Mouse (Mus musculus) stomach, postnatal 0 days (tissue): ENCODE measurements around the gene Ubn2. TPM values are rescaled to one million over a fixed set of nuclear protein-coding genes. Genes with fewer than 3 reads are reported as not detected.

ENCODE experiments used
- ATAC-seq: fragments of 200-750 bp; cut with Nextera tagmentation; 2 replicates; pipeline ENCODE4 v1.8.0; 2017; ENCODE audit not compliant: low FRiP score, low TSS enrichment
- DNase-seq: peaks from one replicate; pipeline ENCODE4 v3.0.0-alpha.2; 2016; ENCODE audit warnings: low spot score
- H3K27ac ChIP-seq: fragments of 300-500 bp; sonication (generic); replicated peaks from 2 replicates; pipeline ENCODE4 v1.5.1; 2014; ENCODE audit warnings: mild to moderate bottlenecking, control low read depth
- H3K27me3 ChIP-seq: fragments of 300-500 bp; sonication (generic); 2 replicates; pipeline ENCODE4 v1.6.1; 2014; ENCODE audit warnings: low read length; ENCODE audit not compliant: control insufficient read depth, insufficient read depth
- H3K36me3 ChIP-seq: fragments of 300-500 bp; sonication (generic); 2 replicates; pipeline ENCODE4 v1.6.1; 2014; ENCODE audit warnings: low read length, mixed read lengths; ENCODE audit not compliant: control insufficient read depth, insufficient read depth
- H3K4me1 ChIP-seq: fragments of 300-500 bp; sonication (generic); replicated peaks from 2 replicates; pipeline ENCODE4 v1.6.1; 2014; ENCODE audit warnings: antibody characterized with exemption; ENCODE audit not compliant: control insufficient read depth, insufficient read depth
- H3K4me2 ChIP-seq: fragments of 300-500 bp; sonication (generic); replicated peaks from 2 replicates; pipeline ENCODE4 v1.6.1; 2014; ENCODE audit warnings: low read depth, mild to moderate bottlenecking, control low read depth, moderate library complexity
- H3K4me3 ChIP-seq: fragments of 300-500 bp; sonication (generic); 2 replicates; pipeline ENCODE4 v1.5.1; 2014; ENCODE audit warnings: low read depth, low read length, control low read depth
- H3K9ac ChIP-seq: fragments of 300-500 bp; sonication (generic); 2 replicates; pipeline ENCODE4 v1.6.1; 2014; ENCODE audit warnings: mild to moderate bottlenecking, low read length, control low read depth, mixed read lengths
- H3K9me3 ChIP-seq: fragments of 300-500 bp; sonication (generic); 2 replicates; pipeline ENCODE4 v1.6.1; 2016; ENCODE audit warnings: low read length; ENCODE audit not compliant: control insufficient read depth
- CTCF ChIP-seq: IDR thresholded peaks from 2 replicates; pipeline ENCODE4 v1.5.1; 2016; ENCODE audit warnings: antibody characterized with exemption, low read depth, mild to moderate bottlenecking, moderate library complexity
- EP300 ChIP-seq: optimal IDR thresholded peaks from 2 replicates; pipeline ENCODE3; 2016; ENCODE audit warnings: antibody characterized with exemption
- WGBS: fragments of 180-500 bp; shearing (Covaris S2); extraction: QIAGEN DNeasy Blood & Tissue Kit; methylation state at CpG from one replicate; pipeline ENCODE4 v1.1.7; 2014; 5-methylcytosine and 5-hydroxymethylcytosine counted together
- polyA plus RNA-seq: library from polyadenylated mRNA; unstranded; fragments of >200 nt; fragmentation: Nextera tagmentation; extraction: Ambion mirVana; gene quantifications from 2 replicates; pipeline ENCODE4 v1.2.1, GENCODE M21; 2015

Ubn2 gene
- polyA plus RNA-seq, 1 experiment from 2014 or later = 5.3 TPM

GRCm38 (mm10) chr6:38492550-38492949, 58.8 kb downstream of the Ubn2 start:
- no peak for TF ChIP-seq EP300
- TF ChIP-seq CTCF = peak; percentile 80
- Histone ChIP-seq H3K36me3 (peaks cover 14% of the 10 kb centered on the region), H3K9me3 (no peaks in the 10 kb centered on the region), H3K27ac (no peak overlapping the region), H3K4me2 (no peak overlapping the region), H3K4me3 (no peak overlapping the region), H3K4me1 (no peaks in the 10 kb centered on the region), H3K9ac (no peak overlapping the region), H3K27me3 (no peaks in the 10 kb centered on the region)
- DNase-seq = peak; percentile 55
- WGBS = 87% methylated on average over 3 of the region's 3 CpGs
- ATAC-seq = no peak

GRCm38 (mm10) chr6:38495641-38496040, 61.9 kb downstream of the Ubn2 start:
- Histone ChIP-seq H3K4me3 (no peak overlapping the region), H3K36me3 (peaks cover 25% of the 10 kb centered on the region), H3K9ac (no peak overlapping the region), H3K9me3 (no peaks in the 10 kb centered on the region), H3K4me2 (no peak overlapping the region), H3K27me3 (no peaks in the 10 kb centered on the region), H3K27ac (no peak overlapping the region), H3K4me1 (no peaks in the 10 kb centered on the region)
- WGBS = 47% methylated on average over 4 of the region's 4 CpGs
- ATAC-seq (no peak), DNase-seq (no peak)
- TF ChIP-seq CTCF (no peak), EP300 (no peak)

GRCm38 (mm10) chr6:38512096-38512495, 78.3 kb downstream of the Ubn2 start:
- ATAC-seq = no peak
- Histone ChIP-seq H3K27me3 (no peaks in the 10 kb centered on the region), H3K4me2 (no peak overlapping the region), H3K9me3 (no peaks in the 10 kb centered on the region), H3K27ac (no peak overlapping the region), H3K4me1 (no peaks in the 10 kb centered on the region), H3K4me3 (no peak overlapping the region), H3K9ac (no peak overlapping the region), H3K36me3 (peaks cover 2% of the 10 kb centered on the region; the same call in 1 of the 2 replicates)
- DNase-seq = no peak
- TF ChIP-seq CTCF (peak; percentile 44), EP300 (no peak)
- 82% methylated on average over 1 of the region's 1 CpGs for WGBS

GRCm38 (mm10) chr6:38512830-38513229, 79.1 kb downstream of the Ubn2 start:
- no peaks in the 10 kb centered on the region for H3K4me1 ChIP-seq
- 0 out of 2 replicates have a peak, but pooled peaks have one; percentile 56 for ATAC-seq
- no peaks in the 10 kb centered on the region for H3K9me3 ChIP-seq
- no peak overlapping the region for H3K9ac ChIP-seq
- peaks cover 4% of the 10 kb centered on the region; the same call in 1 of the 2 replicates for H3K36me3 ChIP-seq
- TF ChIP-seq EP300 (no peak), CTCF (no peak)
- no peak overlapping the region for H3K27ac ChIP-seq
- no peak overlapping the region for H3K4me2 ChIP-seq
- DNase-seq = no peak
- H3K27me3 ChIP-seq = no peaks in the 10 kb centered on the region
- no peak overlapping the region for H3K4me3 ChIP-seq

- Histone ChIP-seq H3K9me3 (no peaks in the 10 kb centered on the region), H3K4me2 (no peak overlapping the region), H3K27ac (no peak overlapping the region), H3K9ac (no peak overlapping the region), H3K27me3 (no peaks in the 10 kb centered on the region), H3K36me3 (peaks cover 3% of the 10 kb centered on the region; the same call in 1 of the 2 replicates), H3K4me3 (no peak overlapping the region), H3K4me1 (no peaks in the 10 kb centered on the region)
- no peak for ATAC-seq
- no peak for DNase-seq
- TF ChIP-seq CTCF (no peak), EP300 (no peak)
- WGBS = 88% methylated on average over 4 of the region's 4 CpGs
Observed at GRCm38 (mm10) chr6:38515201-38515600, 81.5 kb downstream of the Ubn2 start.

DNA sequence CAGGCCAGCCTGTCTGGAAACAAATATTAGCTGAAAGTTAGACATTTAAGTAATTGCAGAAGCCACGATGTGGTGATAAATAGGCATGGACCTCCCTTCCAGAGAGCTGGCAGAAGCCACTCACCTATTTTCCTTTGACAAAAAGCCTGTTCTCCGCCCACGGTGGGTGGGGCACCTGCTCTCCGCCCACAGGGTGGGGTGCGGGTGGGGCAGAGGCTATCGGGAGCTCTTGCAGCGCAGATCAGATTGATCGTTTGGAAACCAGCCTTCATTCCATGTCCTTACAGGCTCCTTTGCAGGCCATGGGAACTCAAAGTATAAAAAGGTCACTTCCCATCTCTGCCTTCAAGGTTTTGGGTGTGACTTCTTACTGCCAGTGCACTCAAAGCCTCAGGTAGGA, 90.1 kb downstream of the Ubn2 start:
- 12% methylated on average over 8 of the region's 8 CpGs for WGBS
- DNase-seq (peak; percentile 66), ATAC-seq (peak; percentile 57; the same call in 1 of the 2 replicates)
- Histone ChIP-seq H3K27me3 (no peaks in the 10 kb centered on the region), H3K4me3 (no peak overlapping the region), H3K4me1 (no peaks in the 10 kb centered on the region), H3K9ac (no peak overlapping the region), H3K36me3 (no peaks in the 10 kb centered on the region), H3K4me2 (0 out of 2 replicates have a peak overlapping the region, but pooled peaks have one; percentile 14), H3K27ac (no peak overlapping the region), H3K9me3 (no peaks in the 10 kb centered on the region)
- no peak for TF ChIP-seq CTCF
- no peak for TF ChIP-seq EP300
